In the genomic region with DNA sequence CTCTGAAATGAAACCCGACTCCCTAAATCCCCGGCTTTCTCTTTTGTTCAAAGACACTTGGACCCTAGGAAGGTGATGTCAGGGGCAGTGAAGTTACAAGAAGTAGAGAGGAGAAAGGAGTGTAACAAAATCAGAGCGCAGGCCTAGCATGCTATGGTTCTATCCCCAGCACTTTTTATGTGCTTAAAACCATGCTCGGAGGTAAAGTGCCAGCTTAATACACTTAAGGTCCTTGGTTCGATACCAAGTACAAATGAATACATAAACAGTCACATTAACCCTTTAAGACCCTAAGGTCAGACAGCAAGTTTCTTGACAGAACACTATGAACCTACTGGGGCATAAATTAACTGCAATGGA, we compare ENCODE assay signal across 7 mouse cellular contexts. TPM values are rescaled to one million over a fixed set of nuclear protein-coding genes. Genes with fewer than 3 reads are reported as not detected.
DNase-seq lines count a peak whose midpoint lies in the region; ATAC-seq and TF ChIP-seq lines count a peak whose summit lies in the region.

No protein-coding gene starts in this region.

- TF ChIP-seq POLR2A in small intestine, adult 2 months (IDR thresholded peaks at IDR 0.05; ENCODE audit: low read depth, low read length) = no peak

- 2% methylated on average over 5 of the region's 5 CpGs for WGBS in lung, embryonic 14.5 days
- 0% methylated on average over 5 of the region's 5 CpGs for WGBS in forebrain, embryonic 12.5 days
- 1% methylated on average over 5 of the region's 5 CpGs for WGBS in limb, embryonic 12.5 days
- 6% methylated on average over 5 of the region's 5 CpGs for WGBS in small intestine, adult 2 months

- peak; percentile 3; the same call in 1 of the 2 replicates for ATAC-seq in lung, embryonic 14.5 days (ENCODE audit: insufficient read depth)
- ATAC-seq in forebrain, embryonic 12.5 days (ENCODE audit: low FRiP score) = peak; percentile 0; the same call in 1 of the 2 replicates
- ATAC-seq in limb, embryonic 12.5 days (ENCODE audit: insufficient number of reproducible peaks, insufficient read depth, low FRiP score, low TSS enrichment, low read depth) = no peak; the same call in 1 of the 2 replicates

- H3K9ac ChIP-seq in lung, embryonic 14.5 days = peak overlapping the region; percentile 85
- H3K9ac ChIP-seq in forebrain, embryonic 12.5 days = peak overlapping the region; percentile 93; the same call in 1 of the 2 replicates
- peak overlapping the region; percentile 92 for H3K9ac ChIP-seq in limb, embryonic 12.5 days (replicated peaks)

- H3K36me3 ChIP-seq in lung, embryonic 14.5 days (ENCODE audit: insufficient read depth) = no peaks in the 10 kb centered on the region
- H3K36me3 ChIP-seq in forebrain, embryonic 12.5 days (replicated peaks) = no peaks in the 10 kb centered on the region
- H3K36me3 ChIP-seq in limb, embryonic 12.5 days = no peaks in the 10 kb centered on the region
- H3K36me3 ChIP-seq in small intestine, adult 2 months (ENCODE audit: control insufficient read depth, insufficient read depth, low read length) = no peaks in the 10 kb centered on the region

- TF ChIP-seq CTCF in lung, embryonic 14.5 days (IDR thresholded peaks at IDR 0.05; ENCODE audit: low read depth) = no peak
- TF ChIP-seq CTCF in small intestine, adult 2 months (IDR thresholded peaks at IDR 0.05; ENCODE audit: extremely low read depth, insufficient read length, insufficient replicate concordance, low read depth, low read length) = no peak

- no peaks in the 10 kb centered on the region for H3K27me3 ChIP-seq in lung, embryonic 14.5 days (ENCODE audit: insufficient read depth, low read length)
- 0 out of 2 replicates have a peak, but pooled peaks cover 5% of the 10 kb centered on the region for H3K27me3 ChIP-seq in forebrain, embryonic 12.5 days
- H3K27me3 ChIP-seq in limb, embryonic 12.5 days = peaks cover 7% of the 10 kb centered on the region
- no peaks in the 10 kb centered on the region for H3K27me3 ChIP-seq in small intestine, adult 2 months (ENCODE audit: control insufficient read depth, insufficient read depth, low read length)

- H3K4me3 ChIP-seq in lung, embryonic 14.5 days (ENCODE audit: low read depth, low read length) = peak overlapping the region; percentile 82
- peak overlapping the region; percentile 95 for H3K4me3 ChIP-seq in forebrain, embryonic 12.5 days (replicated peaks)
- H3K4me3 ChIP-seq in limb, embryonic 12.5 days (replicated peaks) = peak overlapping the region; percentile 91
- peak overlapping the region; percentile 83 for H3K4me3 ChIP-seq in small intestine, adult 2 months (ENCODE audit: low read depth, low read length)

- H3K4me2 ChIP-seq in lung, embryonic 14.5 days = peak overlapping the region; percentile 89
- H3K4me2 ChIP-seq in forebrain, embryonic 12.5 days = peak overlapping the region; percentile 70
- peak overlapping the region; percentile 90 for H3K4me2 ChIP-seq in limb, embryonic 12.5 days

- no peaks in the 10 kb centered on the region for H3K9me3 ChIP-seq in lung, embryonic 14.5 days (ENCODE audit: low read depth, low read length)
- no peaks in the 10 kb centered on the region for H3K9me3 ChIP-seq in forebrain, embryonic 12.5 days
- no peaks in the 10 kb centered on the region for H3K9me3 ChIP-seq in limb, embryonic 12.5 days

- peak overlapping the region; percentile 92 for H3K27ac ChIP-seq in lung, embryonic 14.5 days (ENCODE audit: low read depth)
- peak overlapping the region; percentile 93; the same call in 1 of the 2 replicates for H3K27ac ChIP-seq in forebrain, embryonic 12.5 days
- H3K27ac ChIP-seq in limb, embryonic 12.5 days = peak overlapping the region; percentile 91
- peak overlapping the region; percentile 28; the same call in 1 of the 2 replicates for H3K27ac ChIP-seq in small intestine, adult 2 months (ENCODE audit: insufficient read depth, low read depth, low read length)

- DNase-seq in lung, embryonic 14.5 days = no peak
- DNase-seq in lung, postnatal 36 days = no peak
- DNase-seq in frontal cortex, postnatal 25 days (ENCODE audit: low spot score in 2 of 2) = no peak
- no peak for DNase-seq in spleen, adult 18-20 months

- H3K4me1 ChIP-seq in lung, embryonic 14.5 days (ENCODE audit: insufficient read depth) = peaks cover 2% of the 10 kb centered on the region; the same call in 1 of the 2 replicates
- peaks cover 38% of the 10 kb centered on the region for H3K4me1 ChIP-seq in forebrain, embryonic 12.5 days
- peaks cover 7% of the 10 kb centered on the region; the same call in 1 of the 2 replicates for H3K4me1 ChIP-seq in limb, embryonic 12.5 days (replicated peaks)
- no peaks in the 10 kb centered on the region for H3K4me1 ChIP-seq in small intestine, adult 2 months (ENCODE audit: control insufficient read depth, insufficient read depth, insufficient read length, low read length)

RNA-seq across cellular contexts. Expression of gene Stk39, which starts 0.5 kb away (rescaled TPM):
- polyA plus RNA-seq in lung, embryonic 14.5 days (2014; fragmentation: Nextera tagmentation; extraction: Ambion mirVana) = 27.6 and 28.0 TPM in 2 replicates
- 43.6 and 45.8 TPM in 2 replicates for polyA plus RNA-seq in forebrain, embryonic 12.5 days (2016; fragmentation: Nextera tagmentation; extraction: Ambion mirVana)
- 18.5 and 21.2 TPM in 2 replicates for polyA plus RNA-seq in limb, embryonic 12.5 days (2016; fragmentation: Nextera tagmentation; extraction: Ambion mirVana)
- polyA plus RNA-seq in small intestine, adult 2 months (2012; rRNA removed) = 4.6 and 4.8 TPM in 2 replicates

Comparison
In these comparisons a context has a peak if more than half of its experiments do, and no peak if none do; other contexts are left out.
1. H3K27ac ChIP-seq: peak in every context shown above with its lines; median percentile 93 in forebrain, embryonic 12.5 days; 92 in lung, embryonic 14.5 days; 91 in limb, embryonic 12.5 days; 28 in small intestine, adult 2 months.